Mouse (Mus musculus) retina, postnatal 7 days (tissue): ENCODE data around the gene Lrr1.
"Not testable (repeated sequence)": the region's sequence is repeated elsewhere in the genome, so short reads cannot be mapped to it uniquely, and the experiment has no call there.

Experiments used
- DNase-seq: peaks from one replicate; pipeline ENCODE4 v3.0.0-alpha.2; 2012; ENCODE audit warnings: low read depth, low spot score

The Lrr1 gene

GRCm38 (mm10) chr12:69168461-69169106 lies at the start of gene Lrr1:
Gene Lrr1 (plus strand): TSS chr12:69168814.
- DNase-seq: peak; percentile 83

- no peak for DNase-seq
Observed at GRCm38 (mm10) chr12:69119908-69120307, 48.7 kb upstream of the Lrr1 start.

DNA sequence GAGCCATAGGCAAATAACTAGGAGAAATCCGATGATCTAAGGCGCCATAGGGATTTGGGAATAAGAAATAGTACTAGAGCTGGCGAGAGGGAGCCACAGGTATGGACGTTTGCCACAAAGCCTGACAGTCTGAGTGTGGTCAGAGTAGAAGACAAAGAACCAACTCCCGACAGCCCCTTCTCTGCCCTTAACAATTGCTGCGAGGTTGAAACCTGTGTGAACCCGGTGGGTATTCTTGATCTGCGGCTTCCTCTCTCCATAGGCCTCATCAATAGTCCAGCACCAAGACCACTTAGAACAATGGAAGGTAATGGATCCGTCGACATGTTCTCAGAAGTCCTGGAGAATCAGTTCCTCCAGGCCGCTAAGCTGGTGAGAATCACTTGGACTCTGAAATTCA lies 45.8 kb upstream of the Lrr1 start:
- no peak for DNase-seq

- no peak for DNase-seq
Observed at GRCm38 (mm10) chr12:69125066-69125465, 43.5 kb upstream of the Lrr1 start.

DNA sequence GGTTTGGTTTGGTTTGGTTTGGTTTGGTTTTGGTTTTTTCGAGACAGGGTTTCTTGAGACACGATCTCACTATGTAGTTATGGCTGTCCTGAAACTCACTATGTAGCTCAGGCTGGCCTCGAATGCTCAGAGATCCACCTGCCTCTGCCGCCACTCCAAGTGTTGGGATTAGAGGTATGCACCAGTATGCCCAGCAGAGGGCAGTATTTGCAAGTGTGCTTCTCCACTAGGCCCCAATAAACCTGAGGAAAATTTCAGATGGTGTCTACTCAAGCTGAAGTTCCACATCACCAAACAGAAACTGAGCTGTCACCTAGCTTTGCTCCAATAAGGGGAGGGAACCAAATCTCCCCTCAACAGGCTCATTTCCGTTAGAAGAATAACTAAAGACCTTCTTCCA lies 41.4 kb upstream of the Lrr1 start:
- DNase-seq: no peak

- no peak for DNase-seq
Observed at GRCm38 (mm10) chr12:69127626-69128025, 41.0 kb upstream of the Lrr1 start.

GRCm38 (mm10) chr12:69129634-69130310 lies 38.8 kb upstream of the Lrr1 start:
- no peak for DNase-seq

DNA sequence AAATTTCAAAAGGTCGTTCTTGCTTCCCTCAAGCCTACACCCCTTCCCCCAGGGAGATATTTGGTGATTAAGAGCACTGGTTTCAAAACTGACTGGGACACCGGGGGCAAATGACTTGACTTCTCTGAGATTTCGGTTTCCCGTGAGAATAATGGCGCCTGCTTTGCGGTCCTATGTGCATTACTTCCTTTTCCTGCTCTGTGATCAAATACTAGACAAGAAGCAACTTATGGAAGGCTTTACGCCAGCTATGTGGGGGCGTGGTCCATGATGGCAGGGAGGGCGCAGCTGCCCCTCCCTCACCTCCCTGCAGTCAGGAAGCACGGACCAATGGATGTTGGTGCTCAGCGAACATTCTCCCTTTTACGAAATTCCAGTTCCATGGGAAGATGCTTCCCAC lies 38.1 kb upstream of the Lrr1 start:
- DNase-seq: no peak

- no peak for DNase-seq
Observed at GRCm38 (mm10) chr12:69131267-69131666, 37.3 kb upstream of the Lrr1 start.

DNA sequence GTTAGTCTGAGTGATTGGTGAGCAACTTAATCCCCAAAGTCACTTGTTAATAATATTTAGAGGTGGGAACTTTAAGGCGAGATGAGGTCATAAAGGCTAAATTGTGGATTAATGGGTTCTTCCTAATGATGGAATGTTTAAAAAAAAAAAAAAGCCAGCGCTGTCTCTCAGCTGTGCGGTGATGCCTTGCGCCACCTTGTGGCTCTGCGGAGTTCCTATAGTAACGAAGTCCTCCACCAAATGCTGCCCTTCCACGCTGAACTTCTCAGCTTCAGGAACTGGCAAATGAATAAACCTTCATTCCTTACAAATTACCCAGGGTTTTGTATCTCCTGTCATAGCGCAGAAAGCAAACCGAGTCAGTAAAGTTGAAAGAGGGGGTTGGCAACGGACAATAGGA lies 36.6 kb upstream of the Lrr1 start:
- peak; percentile 19 for DNase-seq

DNA sequence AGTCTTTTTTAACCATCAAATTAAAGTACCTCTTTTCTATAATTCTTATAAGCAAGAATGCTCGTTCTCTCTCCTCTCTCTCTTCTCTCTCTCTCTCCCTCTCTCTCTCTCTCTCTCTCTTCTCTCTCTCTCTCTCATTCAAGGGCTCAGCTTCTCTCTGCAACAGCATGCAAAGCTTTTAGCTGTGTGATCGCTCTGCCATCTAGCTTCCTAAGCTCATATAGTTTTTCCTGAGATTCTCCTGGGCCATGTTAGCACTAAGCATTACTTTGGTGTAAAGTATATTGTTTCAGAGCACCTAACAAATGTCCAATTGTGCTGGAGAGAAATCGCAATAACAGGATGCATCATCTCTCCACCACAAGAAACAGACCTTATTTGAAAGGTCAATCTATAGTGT lies 29.4 kb upstream of the Lrr1 start:
- no peak for DNase-seq

DNA sequence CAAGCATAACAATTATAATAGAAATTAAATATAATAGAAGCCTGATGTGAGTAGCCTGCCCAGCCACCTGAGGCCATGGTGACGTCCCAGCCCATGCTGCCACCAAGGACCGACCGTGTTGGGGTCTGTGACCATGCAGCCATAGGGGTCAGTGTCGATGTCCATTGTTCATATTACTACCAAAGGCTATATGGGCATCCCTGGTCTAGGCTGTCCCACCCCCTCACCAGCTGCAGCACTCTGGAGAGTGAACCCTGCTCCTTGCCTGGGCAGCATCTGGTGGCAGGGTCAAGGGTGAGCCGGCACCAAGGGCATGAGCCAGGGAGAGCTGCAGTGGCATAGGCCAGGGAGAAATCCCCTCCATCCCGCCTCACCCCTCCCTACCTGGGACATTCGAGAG lies 28.8 kb upstream of the Lrr1 start:
- DNase-seq: no peak

DNA sequence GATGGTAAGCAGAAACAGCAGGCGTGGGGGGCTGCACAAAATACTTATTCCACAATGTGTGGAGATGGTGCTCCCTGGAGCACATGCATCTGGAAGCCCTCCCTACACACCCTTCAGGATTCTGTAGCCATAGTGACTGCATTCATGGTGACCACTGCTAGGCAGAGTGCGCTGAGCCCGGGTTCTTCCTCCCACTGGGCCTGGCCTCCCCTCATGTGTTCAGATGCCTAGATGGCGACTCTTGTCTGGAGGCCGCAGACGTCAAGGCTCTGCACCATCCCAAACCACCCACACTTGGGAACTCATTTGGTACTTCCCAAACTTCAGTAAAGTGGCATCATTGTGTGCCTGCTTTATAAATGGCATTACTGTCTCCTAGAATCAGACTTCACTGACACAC lies 25.2 kb upstream of the Lrr1 start:
- no peak for DNase-seq

GRCm38 (mm10) chr12:69147166-69147735 lies 21.4 kb upstream of the Lrr1 start:
- DNase-seq: no peak

GRCm38 (mm10) chr12:69150049-69150448 lies 18.6 kb upstream of the Lrr1 start:
- no peak for DNase-seq

GRCm38 (mm10) chr12:69155923-69156322 lies 12.7 kb upstream of the Lrr1 start:
- no peak for DNase-seq

GRCm38 (mm10) chr12:69156436-69156835 lies 12.2 kb upstream of the Lrr1 start:
- DNase-seq: no peak

DNA sequence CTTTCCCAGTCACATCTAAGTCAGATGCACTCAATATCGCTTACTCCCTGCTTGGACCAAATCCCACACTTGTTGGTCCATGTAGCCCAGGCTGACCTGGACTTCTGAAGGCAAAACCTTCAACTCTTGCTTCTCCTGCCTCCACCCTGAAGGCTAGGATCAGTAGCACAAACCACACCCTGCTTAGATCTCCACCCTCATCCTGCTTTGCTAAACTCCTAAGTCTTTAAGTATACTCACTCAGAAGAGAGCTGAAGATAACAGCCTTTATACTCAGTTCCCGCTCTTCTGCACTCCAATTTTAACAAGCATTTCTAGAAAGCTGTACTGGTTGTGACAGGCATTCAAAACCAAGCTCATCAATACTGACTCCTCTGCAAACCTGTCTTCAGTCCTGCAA lies 11.5 kb upstream of the Lrr1 start:
- no peak for DNase-seq

- DNase-seq: no peak
Observed at GRCm38 (mm10) chr12:69158366-69158764, 10.2 kb upstream of the Lrr1 start.

DNA sequence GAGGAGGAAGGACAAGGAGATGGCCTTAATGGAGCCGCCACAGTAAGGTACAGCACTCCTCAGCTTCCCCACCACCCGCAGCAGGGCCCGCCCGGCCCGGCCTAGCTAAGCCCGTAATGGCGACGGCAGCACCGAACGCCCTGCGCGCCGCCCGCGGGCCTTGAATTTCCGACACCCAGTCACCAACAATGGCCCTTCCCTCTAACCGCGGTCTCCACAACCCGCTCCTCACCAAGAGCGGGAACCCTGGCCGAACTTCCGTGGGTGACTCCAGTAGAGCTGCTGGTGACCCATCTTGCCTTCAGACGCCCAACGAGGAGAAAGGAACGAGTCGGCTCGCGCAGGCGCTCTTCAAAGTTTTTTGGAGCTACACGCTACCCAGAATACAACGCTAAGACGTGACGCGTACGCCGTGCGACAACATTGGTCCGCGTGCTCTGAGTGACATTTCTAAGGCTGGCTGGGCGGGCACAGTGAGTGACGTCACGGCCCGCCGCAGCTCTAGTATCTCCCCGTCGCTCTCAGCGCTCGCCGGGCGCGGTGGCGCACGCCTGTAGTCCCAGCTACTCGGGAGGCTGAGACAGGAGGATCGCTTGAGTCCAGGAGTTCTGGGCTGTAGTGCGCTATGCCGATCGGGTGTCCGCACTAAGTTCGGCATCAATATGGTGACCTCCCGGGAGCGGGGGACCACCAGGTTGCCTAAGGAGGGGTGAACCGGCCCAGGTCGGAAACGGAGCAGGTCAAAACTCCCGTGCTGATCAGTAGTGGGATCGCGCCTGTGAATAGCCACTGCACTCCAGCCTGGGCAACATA lies 9.6 kb upstream of the Lrr1 start, which contains the start of gene Rps29:
Gene Rps29, minus strand, starts transcription at position 422 of the 813 bp plus-strand sequence.
- DNase-seq: peak; percentile 99

- peak; percentile 73 for DNase-seq
Observed at GRCm38 (mm10) chr12:69159578-69159940, 9.1 kb upstream of the Lrr1 start.

DNA sequence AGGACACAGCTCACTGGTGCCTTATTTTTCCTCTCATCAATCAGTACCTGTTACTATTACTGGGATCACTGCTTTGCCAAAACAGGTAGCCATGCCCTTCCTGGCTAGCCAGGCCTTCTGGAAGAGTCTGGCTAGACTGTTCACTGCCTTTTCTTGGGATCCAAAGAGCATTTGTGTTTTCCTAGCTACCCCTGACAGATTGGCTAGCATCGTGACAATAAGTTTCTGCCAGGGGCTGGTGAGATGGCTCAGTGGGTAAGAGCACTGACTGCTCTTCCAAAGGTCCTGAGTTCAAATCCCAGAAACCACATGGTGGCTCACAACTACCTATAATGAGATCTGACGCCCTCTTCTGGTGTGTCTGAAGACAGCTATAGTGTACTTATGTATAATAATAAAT lies 7.9 kb upstream of the Lrr1 start:
- not testable (repeated sequence) for DNase-seq
